Mouse (Mus musculus): ENCODE measurements around the gene Dctn2.

GRCm38 (mm10) chr10:127263631-127264030, 2.5 kb upstream of the Dctn2 start:
- no peak for TF ChIP-seq CTCF (IDR thresholded peaks at IDR 0.05; ENCODE audit: low read depth, low read length)
- no peak for TF ChIP-seq GATA1 (IDR thresholded peaks at IDR 0.05; ENCODE audit: borderline replicate concordance, low read length)
- TF ChIP-seq TAL1 (conservative IDR thresholded peaks at IDR 0.05; ENCODE audit: low read depth, low read length): no peak

Data from G1E (cell line).